Mouse (Mus musculus): ENCODE measurements at regions not wholly inside any gene's neighbourhood (a gene's known extent, or its start where the extent isn't known, plus 50 kb on each side); places are given as distances from the start of the nearest gene placed in this dataset.

DNA sequence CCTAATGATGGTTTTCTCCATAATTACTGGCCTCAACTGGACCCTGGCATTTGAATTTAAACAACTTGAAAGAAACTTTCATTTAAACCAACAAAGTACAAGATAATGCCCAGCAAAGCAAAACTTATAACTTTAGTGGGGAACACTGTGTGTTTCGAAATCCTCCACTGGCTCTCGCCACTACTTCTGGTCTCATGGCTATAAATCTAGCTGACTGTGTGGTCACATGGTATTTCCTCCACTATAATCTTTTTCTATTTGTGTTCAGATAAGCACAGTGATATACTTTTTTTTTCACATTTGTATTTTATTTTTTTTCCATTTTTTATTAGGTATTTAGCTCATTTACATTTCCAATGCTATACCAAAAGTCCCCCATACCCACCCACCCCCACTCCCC is 62.6 kb upstream of the Gm21897 start:
- no peak overlapping the region for H3K9ac ChIP-seq (replicated peaks; ENCODE audit: low read depth, low read length)
- H3K36me3 ChIP-seq (ENCODE audit: control insufficient read depth, insufficient read depth, low read length) = no peaks in the 10 kb centered on the region
- H3K4me3 ChIP-seq (ENCODE audit: low read depth, low read length) = no peak overlapping the region
- H3K27me3 ChIP-seq (ENCODE audit: control insufficient read depth, insufficient read depth, low read length) = no peaks in the 10 kb centered on the region
- no peak overlapping the region for H3K4me2 ChIP-seq (ENCODE audit: low read depth, low read length)
- H3K27ac ChIP-seq (ENCODE audit: low read depth, low read length) = no peak overlapping the region
- 89% methylated on average over 2 of the region's 2 CpGs for WGBS
- ATAC-seq (ENCODE audit: low read depth) = no peak
- H3K9me3 ChIP-seq (ENCODE audit: control insufficient read depth, low read length) = no peaks in the 10 kb centered on the region
- no peaks in the 10 kb centered on the region for H3K4me1 ChIP-seq (ENCODE audit: control insufficient read depth, insufficient read depth, low read length)

DNA sequence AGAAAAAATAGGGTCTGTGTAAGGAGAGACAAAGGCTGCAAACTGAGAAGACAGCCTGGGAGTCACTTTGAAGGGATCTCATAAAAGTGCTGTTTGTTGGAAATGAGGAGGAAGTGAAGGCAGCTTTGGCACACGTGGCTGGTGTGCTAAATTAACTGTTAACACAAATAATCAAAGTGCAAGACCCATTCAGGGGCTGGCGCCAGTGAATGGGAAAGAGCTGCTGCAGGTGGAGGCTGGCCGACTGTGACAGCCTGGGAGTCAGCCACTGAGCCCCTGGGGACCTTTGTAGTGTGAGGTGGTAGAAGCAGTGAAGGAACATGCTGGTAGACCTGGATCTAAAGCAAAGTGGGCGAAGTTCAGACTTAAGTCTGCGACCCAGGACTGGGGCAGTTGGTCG is 57.8 kb upstream of the Gm21897 start:
- WGBS = 56% methylated on average over 6 of the region's 6 CpGs
- H3K4me3 ChIP-seq (ENCODE audit: low read depth, low read length) = no peak overlapping the region
- no peak overlapping the region for H3K9ac ChIP-seq (replicated peaks; ENCODE audit: low read depth, low read length)
- no peaks in the 10 kb centered on the region for H3K36me3 ChIP-seq (ENCODE audit: control insufficient read depth, insufficient read depth, low read length)
- no peaks in the 10 kb centered on the region for H3K27me3 ChIP-seq (ENCODE audit: control insufficient read depth, insufficient read depth, low read length)
- no peak overlapping the region for H3K27ac ChIP-seq (ENCODE audit: low read depth, low read length)
- no peak for ATAC-seq (ENCODE audit: low read depth)
- no peaks in the 10 kb centered on the region for H3K4me1 ChIP-seq (ENCODE audit: control insufficient read depth, insufficient read depth, low read length)
- H3K4me2 ChIP-seq (ENCODE audit: low read depth, low read length) = no peak overlapping the region
- H3K9me3 ChIP-seq (ENCODE audit: control insufficient read depth, low read length) = no peaks in the 10 kb centered on the region

DNA sequence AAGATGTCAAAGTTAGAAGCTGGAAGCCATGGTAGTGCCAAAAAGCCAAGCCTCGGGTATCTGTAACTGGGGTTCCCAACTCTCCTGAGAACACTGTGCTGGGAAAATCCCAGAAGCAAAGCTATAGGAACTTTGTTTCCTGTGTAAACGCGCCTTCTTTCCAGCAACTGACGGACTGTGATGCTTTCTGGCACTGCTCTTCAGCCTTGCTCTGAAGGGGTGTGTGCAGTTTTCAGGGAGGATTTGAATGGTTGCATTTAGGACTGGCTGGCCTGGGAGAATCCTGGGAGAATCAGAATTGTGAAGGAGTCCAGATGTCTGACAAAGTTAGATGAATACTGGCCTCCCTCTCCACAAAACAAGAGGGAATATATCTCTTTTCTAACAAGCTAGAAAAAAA is 57.2 kb upstream of the Gm21897 start:
- 79% methylated on average over 4 of the region's 4 CpGs for WGBS
- no peaks in the 10 kb centered on the region for H3K27me3 ChIP-seq (ENCODE audit: control insufficient read depth, insufficient read depth, low read length)

More for the DNA sequence above, 57.2 kb upstream of the Gm21897 start:
- Histone ChIP-seq H3K9ac (replicated peaks; ENCODE audit: low read depth, low read length) (no peak overlapping the region), H3K9me3 (ENCODE audit: control insufficient read depth, low read length) (no peaks in the 10 kb centered on the region), H3K36me3 (ENCODE audit: control insufficient read depth, insufficient read depth, low read length) (no peaks in the 10 kb centered on the region), H3K4me2 (ENCODE audit: low read depth, low read length) (no peak overlapping the region), H3K4me1 (ENCODE audit: control insufficient read depth, insufficient read depth, low read length) (no peaks in the 10 kb centered on the region), H3K27ac (ENCODE audit: low read depth, low read length) (no peak overlapping the region), H3K4me3 (ENCODE audit: low read depth, low read length) (no peak overlapping the region)
- no peak for ATAC-seq (ENCODE audit: low read depth)

Measured in neural tube, embryonic 14.5 days (tissue).